Mouse (Mus musculus): ENCODE results near the gene A430078G23Rik.

The A430078G23Rik gene

DNA sequence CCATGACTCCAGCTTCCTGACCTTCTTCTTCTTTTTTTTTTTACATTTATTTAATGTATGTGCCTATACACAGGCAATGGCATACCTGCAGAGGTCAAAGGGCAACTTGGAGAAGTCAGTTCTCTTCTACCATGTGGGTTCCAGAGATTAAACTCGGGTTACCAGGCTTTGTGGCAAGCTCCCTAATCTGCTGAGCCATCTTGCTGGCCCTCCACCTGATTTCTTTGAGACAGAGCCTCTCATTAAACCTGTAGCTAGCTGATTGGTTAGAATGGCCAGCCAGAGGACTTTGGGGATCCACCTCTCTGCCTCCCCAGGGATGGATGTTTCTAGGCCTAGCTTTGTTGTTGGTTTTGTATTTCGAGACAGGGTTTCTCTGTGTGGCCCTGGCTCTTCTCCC, 57.9 kb downstream of the A430078G23Rik start:
- DNase-seq (ENCODE audit: low read depth, low spot score): peak; percentile 15

DNA sequence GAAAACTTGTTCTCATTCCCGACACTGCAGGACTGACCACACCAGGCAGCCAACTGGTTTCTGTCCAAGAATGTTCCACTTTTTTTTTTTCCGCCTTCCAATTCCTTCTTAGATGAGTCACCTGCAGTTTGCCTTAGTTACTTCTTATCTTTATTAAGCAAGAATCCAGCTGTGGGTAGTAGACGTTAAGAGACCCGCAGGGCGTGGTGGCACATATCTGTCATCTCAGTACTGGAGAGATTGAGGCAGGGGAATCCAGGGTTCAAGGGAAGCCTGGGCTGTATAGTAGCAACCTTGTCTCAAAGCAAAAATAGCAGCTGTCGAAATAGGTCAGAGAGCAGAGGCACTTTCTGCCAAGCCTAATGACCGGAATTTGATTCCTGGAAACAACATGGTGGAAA, 58.7 kb downstream of the A430078G23Rik start:
- DNase-seq (ENCODE audit: low read depth, low spot score): peak; percentile 36

GRCm38 (mm10) chr8:3412816-3413215, 59.6 kb downstream of the A430078G23Rik start:
- DNase-seq (ENCODE audit: low read depth, low spot score): no peak

DNA sequence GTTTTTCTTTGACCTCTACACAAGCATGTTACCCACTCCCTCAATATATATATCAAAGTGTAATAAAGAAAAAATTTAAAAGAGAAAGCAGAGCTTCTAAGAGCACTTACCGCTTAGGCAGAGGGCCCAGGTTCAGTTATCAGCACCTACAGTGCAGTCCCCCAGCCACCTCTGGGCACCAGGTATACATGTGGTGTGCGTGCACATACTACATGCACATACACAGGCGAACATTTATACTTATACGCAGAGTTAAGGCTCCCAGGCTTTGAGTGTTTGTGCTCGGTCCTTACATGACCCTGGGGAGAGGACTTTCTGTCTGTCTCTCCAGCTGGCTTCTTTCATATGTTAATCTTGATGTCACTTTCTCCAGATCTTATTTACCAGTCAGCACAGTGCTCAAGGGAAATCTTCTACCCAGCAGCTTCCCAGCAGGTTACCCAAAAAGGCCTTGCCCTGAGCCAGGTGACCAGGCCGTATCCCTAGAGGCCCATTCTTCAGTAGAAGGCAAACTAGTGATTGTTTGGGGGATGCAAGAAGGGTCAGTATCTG, 61.5 kb downstream of the A430078G23Rik start:
- no peak for DNase-seq (ENCODE audit: low read depth, low spot score)

DNA sequence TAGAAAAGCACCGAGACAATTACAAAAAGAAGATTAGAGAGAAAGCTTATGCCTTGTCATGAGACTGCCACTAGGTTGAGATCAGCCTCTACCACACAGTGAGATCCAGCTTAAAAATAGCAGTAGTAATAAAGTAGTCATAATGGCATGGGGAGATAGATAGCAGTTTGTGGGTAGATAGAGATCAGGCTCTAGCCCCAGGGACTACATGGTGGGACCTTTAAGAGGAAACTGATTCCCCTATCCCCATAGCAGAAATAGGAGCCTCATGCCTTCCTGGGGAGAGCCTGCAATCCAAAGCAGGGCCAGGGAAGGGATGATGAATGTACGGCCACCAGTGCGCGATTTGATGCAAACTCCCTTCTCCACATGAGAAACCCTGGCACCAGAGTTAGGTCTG, 62.0 kb downstream of the A430078G23Rik start:
- DNase-seq (ENCODE audit: low read depth, low spot score): no peak

- DNase-seq (ENCODE audit: low read depth, low spot score): no peak
Measured at GRCm38 (mm10) chr8:3415661-3416060, 62.4 kb downstream of the A430078G23Rik start.

DNA sequence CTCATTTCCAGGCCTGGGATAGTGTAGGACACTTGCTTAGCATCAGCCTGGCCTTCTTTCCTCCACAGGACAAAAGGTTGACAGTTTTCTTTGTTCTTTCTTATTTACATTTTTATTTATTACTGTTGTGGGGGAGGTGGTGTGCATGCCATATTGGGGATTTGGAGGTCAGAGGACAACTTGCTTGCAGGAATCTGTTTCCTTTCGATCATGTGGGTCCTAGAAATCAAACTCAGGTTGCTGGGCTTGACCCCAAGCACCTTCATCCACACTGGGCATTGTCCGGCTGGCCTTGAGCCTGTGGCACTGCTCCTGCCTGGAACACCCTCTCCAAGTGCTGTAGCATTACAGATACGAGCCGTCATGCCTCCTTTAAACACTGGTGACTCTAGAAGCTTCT, 63.6 kb downstream of the A430078G23Rik start:
- DNase-seq (ENCODE audit: low read depth, low spot score): no peak

- DNase-seq (ENCODE audit: low read depth, low spot score): no peak
Measured at GRCm38 (mm10) chr8:3417455-3417854, 64.2 kb downstream of the A430078G23Rik start.

GRCm38 (mm10) chr8:3418101-3418500, 64.9 kb downstream of the A430078G23Rik start:
- DNase-seq (ENCODE audit: low read depth, low spot score): no peak

GRCm38 (mm10) chr8:3420105-3420706, 67.0 kb downstream of the A430078G23Rik start:
- no peak for DNase-seq (ENCODE audit: low read depth, low spot score)

DNA sequence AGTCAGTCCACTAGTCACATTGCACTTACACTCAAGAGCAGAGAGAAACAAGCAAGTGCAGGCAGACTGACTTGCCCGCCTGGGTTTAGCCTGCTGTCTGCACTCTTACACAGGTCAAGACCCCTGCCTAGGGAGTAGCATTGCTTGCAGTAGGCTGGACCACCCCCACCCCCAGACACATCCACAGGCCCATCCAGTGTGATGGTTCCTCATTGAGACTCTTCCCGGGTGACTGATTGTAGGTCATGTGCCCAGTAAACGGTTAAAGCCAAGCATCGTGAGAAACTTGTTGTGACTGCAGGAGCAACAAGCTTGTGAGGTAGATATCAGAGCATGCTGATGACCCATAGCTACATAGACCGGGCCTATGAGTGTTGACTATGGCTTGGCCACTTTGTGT, 68.3 kb downstream of the A430078G23Rik start:
- DNase-seq (ENCODE audit: low read depth, low spot score): no peak

GRCm38 (mm10) chr8:3425217-3425616, 72.0 kb downstream of the A430078G23Rik start:
- no peak for DNase-seq (ENCODE audit: low read depth, low spot score)

- DNase-seq (ENCODE audit: low read depth, low spot score): no peak
Measured at GRCm38 (mm10) chr8:3426211-3426610, 73.0 kb downstream of the A430078G23Rik start.

GRCm38 (mm10) chr8:3428426-3428825, 75.2 kb downstream of the A430078G23Rik start:
- DNase-seq (ENCODE audit: low read depth, low spot score): no peak

DNA sequence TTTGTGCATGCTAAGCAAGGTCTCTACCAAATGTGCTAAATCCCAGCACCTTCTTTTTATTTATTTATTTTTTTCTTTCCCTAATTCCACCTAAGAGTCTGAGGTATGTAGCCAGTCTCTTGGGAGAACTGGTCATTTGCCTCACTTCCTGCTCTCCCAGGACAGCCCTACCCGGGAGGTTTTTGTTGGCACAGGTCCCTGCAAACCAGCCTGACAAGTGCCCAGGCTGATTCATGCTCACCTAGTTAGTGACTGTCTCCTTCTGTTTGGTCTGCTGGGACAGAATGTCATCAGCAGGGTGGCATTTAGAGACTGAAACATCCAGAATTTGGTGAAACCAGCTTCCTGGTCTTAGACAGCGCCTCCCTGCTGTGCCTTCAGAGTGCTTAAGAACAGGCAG, 76.8 kb downstream of the A430078G23Rik start:
- no peak for DNase-seq (ENCODE audit: low read depth, low spot score)

GRCm38 (mm10) chr8:3431113-3431512, 77.9 kb downstream of the A430078G23Rik start:
- DNase-seq (ENCODE audit: low read depth, low spot score): no peak

DNA sequence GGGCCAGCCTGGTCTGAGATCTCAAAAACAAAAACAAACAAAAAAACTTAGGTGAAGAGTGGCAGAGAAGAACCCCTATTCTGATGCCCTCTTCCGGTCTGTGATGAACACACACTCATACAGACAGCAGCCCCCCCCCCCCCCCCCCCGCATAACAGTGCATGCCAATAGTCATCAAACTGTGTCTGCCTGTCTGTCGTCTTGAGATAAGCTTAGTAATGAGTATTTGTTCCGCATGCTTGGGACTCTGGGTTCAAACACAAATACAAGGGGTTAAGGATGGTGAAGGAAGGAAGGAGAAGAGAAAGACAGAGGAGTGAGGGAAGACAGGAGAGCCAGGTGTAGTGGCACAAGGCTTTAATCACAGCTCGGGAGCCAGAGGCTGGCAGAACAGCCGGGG, 83.3 kb downstream of the A430078G23Rik start:
- DNase-seq (ENCODE audit: low read depth, low spot score): no peak

GRCm38 (mm10) chr8:3439510-3439909, 86.3 kb downstream of the A430078G23Rik start:
- DNase-seq (ENCODE audit: low read depth, low spot score): no peak

Data from c-Kit-negative CD71-positive TER-119-positive erythroid progenitor cells, embryonic 14.5 days (primary cell).